Mouse (Mus musculus) right cerebral cortex, postnatal 10 days (tissue): ENCODE measurements around the gene Sgf29.
A peak's percentile ranks its signal among the peaks of the same experiment; 100 is the strongest.

Experiments
- DNase-seq, 2 experiments: peaks; one replicate each; pipeline ENCODE4 v3.0.0; 2021; ENCODE audit warnings: low spot score in 2 of 2

Gene Sgf29

GRCm38 (mm10) chr7:126704121-126704980 lies 55.2 kb downstream of the Sgf29 start:
- peak; percentile 95 to 96 for DNase-seq

DNA sequence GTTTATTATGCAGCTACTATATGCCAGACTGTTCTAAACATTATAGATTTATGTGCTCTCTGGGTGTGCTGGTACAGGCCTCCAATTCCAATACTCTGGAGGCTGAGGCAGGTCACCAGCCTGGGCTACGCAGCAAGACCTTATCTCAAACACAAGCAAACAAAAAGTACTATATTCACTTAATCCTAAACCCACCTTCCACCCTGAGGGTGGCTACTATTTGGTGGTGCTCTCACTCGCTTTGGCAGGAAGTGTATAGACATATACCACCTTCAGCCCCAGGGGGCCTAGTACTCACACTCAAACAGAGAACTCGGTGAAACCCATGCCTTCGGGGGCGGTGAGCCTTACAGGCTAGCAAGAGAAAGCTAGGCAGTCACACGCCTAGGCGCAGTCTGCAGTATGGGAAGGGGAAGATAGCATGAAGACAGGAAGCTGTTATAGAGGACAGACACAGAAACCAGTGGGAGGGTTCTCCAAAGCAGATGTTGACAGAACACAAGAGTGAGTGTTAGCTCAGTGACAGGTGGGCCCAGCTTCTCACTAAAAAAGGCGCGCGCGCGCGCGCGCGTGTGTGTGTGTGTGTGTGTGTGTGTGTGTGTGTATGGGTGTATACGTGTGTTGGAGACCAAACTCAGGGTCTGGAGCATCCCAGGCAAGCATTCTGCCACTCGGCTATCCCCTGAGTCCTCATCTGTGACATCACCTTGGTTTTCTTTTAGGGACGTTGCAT lies 58.5 kb downstream of the Sgf29 start, which contains the start of gene Coro1a:
Gene Coro1a, minus strand, starts transcription at position 346 of the 733 bp plus-strand sequence.
- DNase-seq = peak in 1 of 2 experiments; percentile 42

DNA sequence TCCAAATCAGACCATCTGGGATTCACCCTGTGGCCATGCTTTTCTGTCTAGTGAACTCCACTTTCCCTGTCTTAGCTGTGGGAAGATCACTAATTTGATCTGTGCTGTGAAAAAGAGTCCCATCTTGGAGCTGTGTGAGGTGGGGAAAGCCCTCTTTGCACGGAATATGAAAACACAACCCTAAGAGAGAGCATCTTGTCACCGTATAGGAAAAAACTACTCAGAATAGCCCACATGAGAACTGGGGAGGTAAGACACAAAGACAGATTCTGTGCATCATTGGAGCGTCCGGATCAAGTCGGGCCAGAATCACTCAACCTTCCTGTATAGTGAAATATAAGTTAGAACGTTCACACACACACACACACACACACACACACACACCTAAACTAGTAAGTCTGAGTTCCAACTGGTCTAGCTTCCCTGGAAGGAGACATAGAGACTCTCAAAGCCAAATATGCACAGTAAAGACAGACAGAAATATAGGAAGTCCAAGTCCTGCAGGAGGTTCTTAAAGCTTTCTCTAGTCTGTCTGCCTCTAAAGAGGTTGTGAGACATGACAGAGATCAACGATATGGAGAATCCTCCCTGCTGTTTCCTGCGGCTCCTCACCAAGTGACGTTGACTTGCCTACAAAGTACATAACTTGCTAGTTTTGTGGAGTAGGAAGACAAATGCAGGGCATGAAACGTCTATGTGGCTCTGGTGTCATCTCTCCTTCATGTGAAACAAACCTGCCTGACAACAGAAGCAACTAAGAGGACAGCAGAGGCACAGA lies 59.3 kb downstream of the Sgf29 start:
- no peak for DNase-seq

DNA sequence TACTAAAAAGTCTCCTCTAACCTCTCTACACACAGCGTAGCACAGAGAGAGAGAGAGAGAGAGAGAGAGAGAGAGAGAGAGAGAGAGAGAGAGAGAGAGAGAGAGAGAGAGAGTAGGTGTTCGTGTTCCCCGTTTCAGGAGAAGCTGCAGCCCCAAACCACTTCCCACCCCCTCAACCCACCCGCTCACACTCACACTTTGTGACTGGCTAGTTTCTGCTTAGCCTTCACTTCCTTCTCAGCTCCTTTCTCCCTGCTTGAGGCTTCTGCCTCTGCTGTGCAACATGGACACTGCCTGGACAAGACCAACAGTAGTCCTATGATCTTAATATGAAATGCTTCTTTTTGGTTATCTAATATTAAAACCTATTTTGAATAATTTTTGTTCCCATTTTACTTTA lies 61.2 kb downstream of the Sgf29 start:
- no peak for DNase-seq

DNA sequence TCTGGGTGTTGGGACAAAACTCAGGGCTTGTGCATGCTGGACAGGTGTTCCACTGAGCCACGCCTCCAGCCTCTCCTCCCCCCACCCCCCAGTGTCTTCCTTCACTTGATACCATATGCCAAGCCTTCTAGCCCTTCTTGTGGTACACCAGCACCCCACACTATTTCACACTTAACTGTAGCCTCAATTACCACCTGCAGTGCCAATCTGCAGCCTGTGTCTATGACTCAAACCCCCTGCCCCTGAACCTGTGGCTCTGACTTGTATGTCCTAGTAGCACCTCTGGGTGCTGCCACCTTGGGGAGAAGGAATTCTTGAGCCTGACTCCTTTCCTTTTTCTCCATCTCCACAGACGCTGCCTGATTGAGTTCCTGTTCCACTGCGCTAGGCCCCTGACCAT lies 62.8 kb downstream of the Sgf29 start:
- DNase-seq = no peak

DNA sequence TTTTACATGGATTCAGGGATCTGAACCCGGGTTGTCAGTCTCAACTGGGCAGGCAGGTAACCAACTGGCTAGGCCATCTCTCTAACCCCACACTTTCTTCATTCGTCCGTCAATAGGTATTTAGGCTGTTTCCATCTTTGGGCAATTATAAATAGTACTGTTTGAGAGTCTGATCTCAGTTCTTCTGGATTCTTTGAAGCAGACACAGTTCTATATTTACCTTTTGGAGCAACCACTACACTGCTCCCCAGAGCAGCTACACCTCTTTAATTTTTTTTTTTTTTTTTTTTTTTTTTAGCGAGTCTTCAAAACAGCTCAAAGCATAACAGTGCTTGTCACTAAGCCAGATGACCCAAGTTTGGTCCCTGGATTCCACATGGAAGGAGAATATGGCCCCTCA lies 66.6 kb downstream of the Sgf29 start:
- no peak for DNase-seq

- DNase-seq = no peak
These were observed 68.5 kb downstream of the Sgf29 start for GRCm38 (mm10) chr7:126717566-126717965.

DNA sequence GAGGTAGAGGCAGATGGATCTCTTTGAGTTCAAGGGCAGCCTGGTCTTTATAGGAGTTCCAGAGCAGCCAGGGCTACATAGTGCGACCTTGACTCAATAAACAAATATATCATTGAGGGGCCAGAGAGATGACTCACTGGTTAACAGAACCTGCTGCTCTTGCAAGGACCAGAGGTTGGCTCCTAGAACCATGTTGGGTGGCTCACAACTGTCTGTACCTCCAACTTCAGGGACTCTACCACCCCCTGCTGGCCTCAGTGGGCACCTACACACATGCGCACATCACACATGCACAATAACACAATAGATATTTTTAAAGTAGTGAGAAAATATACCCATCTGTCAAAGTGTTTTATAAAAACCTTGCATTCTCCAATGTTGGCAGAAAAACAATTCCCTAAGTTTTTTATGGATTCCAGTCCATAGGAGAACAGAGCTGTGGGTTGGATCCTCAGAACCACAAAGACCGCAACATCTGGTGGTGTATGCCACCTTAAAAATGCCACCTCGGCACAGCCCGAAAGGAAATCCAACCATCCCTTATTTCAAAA lies 69.8 kb downstream of the Sgf29 start:
- peak in 1 of 2 experiments; percentile 55 for DNase-seq

GRCm38 (mm10) chr7:126721635-126722034 lies 72.5 kb downstream of the Sgf29 start:
- DNase-seq = no peak
